20 mouse cellular contexts compared by ENCODE assay signal in the genomic region with DNA sequence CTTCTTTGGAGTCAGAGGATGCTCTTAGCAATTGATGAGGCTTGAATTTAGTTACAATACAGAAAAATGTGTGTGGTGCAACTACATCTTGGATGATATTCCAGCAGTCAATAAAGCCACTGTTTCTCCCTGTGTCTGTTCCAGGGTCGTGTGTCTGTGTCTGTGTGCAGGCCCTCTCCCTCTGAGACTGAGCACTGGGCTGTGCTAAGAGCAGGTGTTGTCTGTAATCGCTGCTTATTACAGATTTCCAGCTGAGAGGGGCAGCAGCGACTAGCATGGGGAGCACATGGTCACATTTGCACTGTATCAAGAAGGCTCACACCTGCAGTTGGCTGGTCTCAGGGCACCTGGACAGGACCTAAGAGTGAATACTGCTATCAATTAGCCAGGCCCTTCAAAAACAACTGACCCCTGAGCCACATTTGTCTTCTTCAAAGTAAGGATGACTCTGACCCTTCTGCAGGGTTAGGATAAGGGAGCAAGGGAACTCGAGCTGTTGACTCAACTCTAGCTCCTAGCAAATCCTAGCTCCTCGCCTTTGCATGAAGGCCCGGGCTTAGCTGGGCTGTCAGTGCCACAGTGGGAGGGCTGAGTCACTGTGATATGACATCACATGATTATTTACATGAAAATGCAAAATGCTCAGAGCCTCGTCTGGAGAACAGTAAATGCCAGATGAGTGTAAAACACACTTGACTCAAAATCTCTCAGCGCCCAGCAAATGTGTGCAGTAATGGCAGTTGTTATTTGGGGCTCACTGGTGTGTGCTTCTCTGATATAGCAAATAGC.
DNase-seq lines count a peak whose midpoint lies in the region; ATAC-seq and TF ChIP-seq lines count a peak whose summit lies in the region.
"Had no signal": no experiment of that assay in that cellular context is flagged by ENCODE, and none has a peak within 500 bp of the region (broad histone marks: within the 10 kb centered on the region; RNA-seq: fewer than 3 reads in every experiment).

No protein-coding gene starts in this region.

- no peaks in the 10 kb centered on the region for H3K9me3 ChIP-seq in heart, embryonic 12.5 days (replicated peaks)
- H3K9me3 ChIP-seq in midbrain, embryonic 12.5 days, result no peaks in the 10 kb centered on the region
- H3K9me3 ChIP-seq in midbrain, postnatal 0 days (ENCODE audit: low read length), result no peaks in the 10 kb centered on the region
- no peaks in the 10 kb centered on the region for H3K9me3 ChIP-seq in hindbrain, embryonic 14.5 days (ENCODE audit: control insufficient read depth, low read length)
- H3K9me3 ChIP-seq: embryonic facial prominence, embryonic 13.5 days; limb, embryonic 15.5 days had no signal

- no peaks in the 10 kb centered on the region for H3K36me3 ChIP-seq in heart, embryonic 12.5 days
- H3K36me3 ChIP-seq in midbrain, embryonic 12.5 days, result no peaks in the 10 kb centered on the region
- no peaks in the 10 kb centered on the region for H3K36me3 ChIP-seq in midbrain, postnatal 0 days (ENCODE audit: insufficient read depth, low read length)
- H3K36me3 ChIP-seq in hindbrain, embryonic 14.5 days (replicated peaks; ENCODE audit: control insufficient read depth, insufficient read depth), result no peaks in the 10 kb centered on the region
- H3K36me3 ChIP-seq: embryonic facial prominence, embryonic 13.5 days; limb, embryonic 15.5 days had no signal

- TF ChIP-seq CTCF in midbrain, postnatal 0 days (IDR thresholded peaks at IDR 0.05), result no peak

- no peak overlapping the region for H3K27ac ChIP-seq in heart, embryonic 12.5 days (ENCODE audit: poor library complexity, severe bottlenecking)
- no peak overlapping the region; the same call in 1 of the 2 replicates for H3K27ac ChIP-seq in midbrain, embryonic 12.5 days (replicated peaks)
- H3K27ac ChIP-seq in midbrain, postnatal 0 days (ENCODE audit: low read depth, low read length), result no peak overlapping the region
- H3K27ac ChIP-seq in hindbrain, embryonic 14.5 days, result peak overlapping the region; percentile 54; the same call in 1 of the 2 replicates
- H3K27ac ChIP-seq: embryonic facial prominence, embryonic 13.5 days; limb, embryonic 15.5 days had no signal

- 55% methylated on average over 8 of the region's 8 CpGs for WGBS in heart, embryonic 12.5 days
- 59% methylated on average over 8 of the region's 8 CpGs for WGBS in midbrain, embryonic 12.5 days
- 52% methylated on average over 8 of the region's 8 CpGs for WGBS in midbrain, postnatal 0 days
- WGBS in hindbrain, embryonic 14.5 days, result 48% methylated on average over 8 of the region's 8 CpGs

- no peak for ATAC-seq in heart, embryonic 12.5 days (ENCODE audit: insufficient number of reproducible peaks, low FRiP score)
- 0 out of 2 replicates have a peak, but pooled peaks have one; percentile 30 for ATAC-seq in midbrain, embryonic 12.5 days (ENCODE audit: low FRiP score, low read depth)
- ATAC-seq in midbrain, postnatal 0 days (ENCODE audit: low FRiP score), result no peak
- ATAC-seq in hindbrain, embryonic 14.5 days (ENCODE audit: low FRiP score), result no peak

- no peak overlapping the region for H3K4me3 ChIP-seq in heart, embryonic 12.5 days
- H3K4me3 ChIP-seq in midbrain, embryonic 12.5 days, result no peak overlapping the region
- H3K4me3 ChIP-seq in midbrain, postnatal 0 days (ENCODE audit: low read depth, low read length), result no peak overlapping the region
- H3K4me3 ChIP-seq in hindbrain, embryonic 14.5 days (replicated peaks; ENCODE audit: low read length), result no peak overlapping the region
- H3K4me3 ChIP-seq: embryonic facial prominence, embryonic 13.5 days; limb, embryonic 15.5 days had no signal

- H3K27me3 ChIP-seq in heart, embryonic 12.5 days (replicated peaks), result no peaks in the 10 kb centered on the region
- no peaks in the 10 kb centered on the region for H3K27me3 ChIP-seq in midbrain, embryonic 12.5 days
- H3K27me3 ChIP-seq in midbrain, postnatal 0 days (ENCODE audit: insufficient read depth, low read length), result no peaks in the 10 kb centered on the region
- no peaks in the 10 kb centered on the region for H3K27me3 ChIP-seq in hindbrain, embryonic 14.5 days (ENCODE audit: control insufficient read depth, insufficient read depth, low read length)
- H3K27me3 ChIP-seq: embryonic facial prominence, embryonic 13.5 days; limb, embryonic 15.5 days had no signal

- H3K9ac ChIP-seq in heart, embryonic 12.5 days, result no peak overlapping the region
- no peak overlapping the region for H3K9ac ChIP-seq in midbrain, embryonic 12.5 days (replicated peaks)
- no peak overlapping the region for H3K9ac ChIP-seq in midbrain, postnatal 0 days (replicated peaks; ENCODE audit: low read length, poor library complexity, severe bottlenecking)
- no peak overlapping the region for H3K9ac ChIP-seq in hindbrain, embryonic 14.5 days
- H3K9ac ChIP-seq: embryonic facial prominence, embryonic 13.5 days; limb, embryonic 15.5 days had no signal

- DNase-seq in heart, adult 11 months, result peak; percentile 24
- no peak for DNase-seq in midbrain, postnatal 0 days (ENCODE audit: low spot score)
- DNase-seq in brain, adult 2 months (ENCODE audit: low read depth, low spot score), result peak; percentile 80
- DNase-seq in hindbrain, embryonic 14.5 days (ENCODE audit: low spot score), result no peak
- no peak for DNase-seq in kidney, adult 18-20 months
- DNase-seq in adrenal gland, postnatal 4 days (ENCODE audit: low spot score in 2 of 2), result no peak
- DNase-seq: B cell, adult 2 months; cerebellum, adult 18-20 months; gastrocnemius, postnatal 36 days; heart, postnatal 4 days; kidney, adult 11 months; kidney, postnatal 14 days; lung, adult 18-20 months; lung, postnatal 36 days; right cerebral cortex, postnatal 25 days had no signal

- no peaks in the 10 kb centered on the region for H3K4me1 ChIP-seq in heart, embryonic 12.5 days (replicated peaks)
- no peaks in the 10 kb centered on the region for H3K4me1 ChIP-seq in midbrain, embryonic 12.5 days
- no peaks in the 10 kb centered on the region for H3K4me1 ChIP-seq in midbrain, postnatal 0 days (ENCODE audit: insufficient read depth, low read length)
- H3K4me1 ChIP-seq in hindbrain, embryonic 14.5 days (replicated peaks; ENCODE audit: control insufficient read depth, insufficient read depth, low read length), result 0 out of 2 replicates have a peak, but pooled peaks cover 3% of the 10 kb centered on the region
- H3K4me1 ChIP-seq: embryonic facial prominence, embryonic 13.5 days; limb, embryonic 15.5 days had no signal

- H3K4me2 ChIP-seq in heart, embryonic 12.5 days, result no peak overlapping the region
- H3K4me2 ChIP-seq in midbrain, embryonic 12.5 days (replicated peaks), result no peak overlapping the region
- H3K4me2 ChIP-seq in midbrain, postnatal 0 days (ENCODE audit: low read depth, low read length, poor library complexity, severe bottlenecking), result no peak overlapping the region
- H3K4me2 ChIP-seq in hindbrain, embryonic 14.5 days (replicated peaks), result no peak overlapping the region
- H3K4me2 ChIP-seq: embryonic facial prominence, embryonic 13.5 days; heart, embryonic 11.5 days; limb, embryonic 15.5 days had no signal

Comparison
In these comparisons a context has a peak if more than half of its experiments do, and no peak if none do; other contexts are left out.
1. DNase-seq: peak in heart, adult 11 months (single experiment) and brain, adult 2 months (single experiment); none in midbrain, postnatal 0 days (single experiment), hindbrain, embryonic 14.5 days (single experiment), kidney, adult 18-20 months (single experiment) and adrenal gland, postnatal 4 days (0 of 2).